In the genomic region with DNA sequence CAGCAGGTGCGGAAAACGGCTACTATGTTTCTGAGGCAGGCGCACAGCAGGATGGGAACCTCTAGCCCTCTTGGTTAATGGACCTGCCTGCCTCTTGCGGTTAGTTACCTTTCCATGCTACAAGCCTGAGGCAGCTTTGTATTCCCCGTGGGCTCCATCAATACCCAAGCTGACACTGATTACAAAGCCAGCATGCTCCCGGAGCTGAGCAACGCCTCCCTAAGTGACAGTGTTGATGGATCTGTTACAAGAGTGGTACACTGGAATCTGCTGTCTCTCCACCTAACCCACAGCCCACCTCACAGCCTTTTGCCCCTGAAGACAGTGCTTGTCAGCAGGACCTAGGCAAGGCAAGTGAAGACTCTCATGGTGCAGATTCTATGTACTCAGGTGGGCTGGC, we compare ENCODE assay signal across 19 mouse cellular contexts.
A peak's percentile ranks its signal among the peaks of the same experiment; 100 is the strongest.
DNase-seq lines count a peak whose midpoint lies in the region; ATAC-seq and TF ChIP-seq lines count a peak whose summit lies in the region.
"Had no signal": no experiment of that assay in that cellular context is flagged by ENCODE, and none has a peak within 500 bp of the region (broad histone marks: within the 10 kb centered on the region; RNA-seq: fewer than 3 reads in every experiment).

No protein-coding gene starts in this region.

- ATAC-seq in forebrain, embryonic 14.5 days: no peak
- no peak for ATAC-seq in forebrain, embryonic 12.5 days (ENCODE audit: low FRiP score)
- peak; percentile 48; the same call in 1 of the 2 replicates for ATAC-seq in midbrain, embryonic 14.5 days (ENCODE audit: low FRiP score, low TSS enrichment)
- no peak for ATAC-seq in intestine, postnatal 0 days
- ATAC-seq: activated CD4-positive, CD25-positive, alpha-beta regulatory T cell, adult 4 months; liver, embryonic 12.5 days; Patski had no signal

- WGBS in forebrain, embryonic 14.5 days: 38% methylated on average over 7 of the region's 7 CpGs
- 38% methylated on average over 7 of the region's 7 CpGs for WGBS in forebrain, embryonic 12.5 days
- WGBS in midbrain, embryonic 14.5 days: 42% methylated on average over 7 of the region's 7 CpGs
- WGBS in intestine, postnatal 0 days: 66% methylated on average over 7 of the region's 7 CpGs

- H3K27ac ChIP-seq in forebrain, embryonic 14.5 days (ENCODE audit: low read depth, low read length): peak overlapping the region; percentile 4; the same call in 1 of the 2 replicates
- H3K27ac ChIP-seq in forebrain, embryonic 12.5 days: no peak overlapping the region; the same call in 1 of the 2 replicates
- no peak overlapping the region for H3K27ac ChIP-seq in midbrain, embryonic 14.5 days (replicated peaks; ENCODE audit: low read depth, low read length)
- no peak overlapping the region for H3K27ac ChIP-seq in intestine, postnatal 0 days (ENCODE audit: low read depth, low read length)
- H3K27ac ChIP-seq: embryonic facial prominence, embryonic 13.5 days; liver, embryonic 12.5 days; macrophage had no signal

- no peaks in the 10 kb centered on the region for H3K4me1 ChIP-seq in forebrain, embryonic 14.5 days (ENCODE audit: control insufficient read depth, insufficient read depth, low read length)
- H3K4me1 ChIP-seq in forebrain, embryonic 12.5 days: peaks cover 17% of the 10 kb centered on the region
- peaks cover 22% of the 10 kb centered on the region; the same call in 1 of the 2 replicates for H3K4me1 ChIP-seq in midbrain, embryonic 14.5 days (ENCODE audit: control insufficient read depth, insufficient read depth, low read length)
- no peaks in the 10 kb centered on the region for H3K4me1 ChIP-seq in intestine, postnatal 0 days (replicated peaks; ENCODE audit: control insufficient read depth, insufficient read depth, low read length)
- H3K4me1 ChIP-seq: liver, embryonic 12.5 days had no signal

- TF ChIP-seq CTCF in intestine, postnatal 0 days (IDR thresholded peaks at IDR 0.05; ENCODE audit: low read depth): no peak

- H3K36me3 ChIP-seq in forebrain, embryonic 14.5 days (ENCODE audit: control insufficient read depth, insufficient read depth, low read length): no peaks in the 10 kb centered on the region
- no peaks in the 10 kb centered on the region for H3K36me3 ChIP-seq in forebrain, embryonic 12.5 days (replicated peaks)
- H3K36me3 ChIP-seq in midbrain, embryonic 14.5 days (ENCODE audit: control insufficient read depth, insufficient read depth, low read length): no peaks in the 10 kb centered on the region
- H3K36me3 ChIP-seq in intestine, postnatal 0 days (ENCODE audit: control insufficient read depth, insufficient read depth): no peaks in the 10 kb centered on the region
- H3K36me3 ChIP-seq: liver, embryonic 12.5 days had no signal

- H3K9me3 ChIP-seq in forebrain, embryonic 14.5 days (replicated peaks; ENCODE audit: control insufficient read depth, low read length): no peaks in the 10 kb centered on the region
- no peaks in the 10 kb centered on the region for H3K9me3 ChIP-seq in forebrain, embryonic 12.5 days
- no peaks in the 10 kb centered on the region for H3K9me3 ChIP-seq in midbrain, embryonic 14.5 days (ENCODE audit: control insufficient read depth, low read length)
- no peaks in the 10 kb centered on the region for H3K9me3 ChIP-seq in intestine, postnatal 0 days (ENCODE audit: control insufficient read depth)
- H3K9me3 ChIP-seq: embryonic facial prominence, embryonic 13.5 days; liver, embryonic 12.5 days had no signal

- H3K4me2 ChIP-seq in forebrain, embryonic 14.5 days (ENCODE audit: low read length): no peak overlapping the region
- H3K4me2 ChIP-seq in forebrain, embryonic 12.5 days: no peak overlapping the region
- H3K4me2 ChIP-seq in midbrain, embryonic 14.5 days (ENCODE audit: low read length): peak overlapping the region; percentile 24
- no peak overlapping the region for H3K4me2 ChIP-seq in intestine, postnatal 0 days (replicated peaks; ENCODE audit: low read depth)
- H3K4me2 ChIP-seq: embryonic facial prominence, embryonic 13.5 days; liver, embryonic 12.5 days; lung, embryonic 14.5 days had no signal

- H3K4me3 ChIP-seq in forebrain, embryonic 14.5 days (ENCODE audit: low read depth, low read length): no peak overlapping the region
- no peak overlapping the region for H3K4me3 ChIP-seq in forebrain, embryonic 12.5 days (replicated peaks)
- no peak overlapping the region for H3K4me3 ChIP-seq in midbrain, embryonic 14.5 days (replicated peaks; ENCODE audit: low read depth, low read length)
- H3K4me3 ChIP-seq in intestine, postnatal 0 days (ENCODE audit: low read depth, low read length): no peak overlapping the region
- H3K4me3 ChIP-seq: embryonic facial prominence, embryonic 13.5 days; left cerebral cortex, adult 2 months; liver, embryonic 12.5 days had no signal

- DNase-seq in forebrain, embryonic 14.5 days (ENCODE audit: low spot score): no peak
- DNase-seq in testis, postnatal 14 days (ENCODE audit: low spot score): peak; percentile 69
- no peak for DNase-seq in testis, postnatal 10 days (ENCODE audit: low spot score)
- DNase-seq in midbrain, embryonic 14.5 days: peak; percentile 42
- DNase-seq in kidney, adult 9 months: no peak
- DNase-seq: adrenal gland, postnatal 14 days; heart, adult 18-20 months; kidney, adult 18-20 months; kidney, postnatal 14 days; lung, embryonic 14.5 days; spleen, adult 18-20 months had no signal

- no peaks in the 10 kb centered on the region for H3K27me3 ChIP-seq in forebrain, embryonic 14.5 days (replicated peaks; ENCODE audit: control insufficient read depth, insufficient read depth, low read length)
- H3K27me3 ChIP-seq in forebrain, embryonic 12.5 days: no peaks in the 10 kb centered on the region
- no peaks in the 10 kb centered on the region for H3K27me3 ChIP-seq in midbrain, embryonic 14.5 days (ENCODE audit: control insufficient read depth, insufficient read depth, low read length)
- H3K27me3 ChIP-seq in intestine, postnatal 0 days (replicated peaks; ENCODE audit: control insufficient read depth, insufficient read depth, low read length): no peaks in the 10 kb centered on the region
- H3K27me3 ChIP-seq: embryonic facial prominence, embryonic 13.5 days; liver, embryonic 12.5 days; Patski had no signal

- no peak overlapping the region for H3K9ac ChIP-seq in forebrain, embryonic 14.5 days (ENCODE audit: low read length)
- H3K9ac ChIP-seq in forebrain, embryonic 12.5 days: no peak overlapping the region
- 0 out of 2 replicates have a peak overlapping the region, but pooled peaks have one; percentile 34 for H3K9ac ChIP-seq in midbrain, embryonic 14.5 days (replicated peaks; ENCODE audit: low read length)
- no peak overlapping the region for H3K9ac ChIP-seq in intestine, postnatal 0 days (ENCODE audit: low read depth, low read length)
- H3K9ac ChIP-seq: embryonic facial prominence, embryonic 13.5 days; liver, embryonic 12.5 days; lung, embryonic 14.5 days had no signal

Comparison
In these comparisons a context has a peak if more than half of its experiments do, and no peak if none do; other contexts are left out.
1. DNase-seq: peak in testis, postnatal 14 days (single experiment) and midbrain, embryonic 14.5 days (single experiment); none in forebrain, embryonic 14.5 days (single experiment), testis, postnatal 10 days (single experiment) and kidney, adult 9 months (single experiment).